Mouse (Mus musculus): ENCODE measurements around the gene Dppa1. TPM values are rescaled to one million over a fixed set of nuclear protein-coding genes. Genes with fewer than 3 reads are reported as not detected.
"Not testable (repeated sequence)": the region's sequence is repeated elsewhere in the genome, so short reads cannot be mapped to it uniquely, and the experiment has no call there.

Gene Dppa1
- not detected in 2 replicates for polyA plus RNA-seq (2015; fragmentation: Nextera tagmentation; extraction: Ambion mirVana)

- H3K27ac ChIP-seq (replicated peaks) = no peak within 1 kb of the TSS
- H3K4me1 ChIP-seq (replicated peaks) = no peaks in the 10 kb centered on the region
- no peaks in the 10 kb centered on the region for H3K36me3 ChIP-seq (replicated peaks)
- WGBS (ENCODE audit: insufficient replicate concordance) = 55% methylated on average over 2 of the region's 2 CpGs
- no peak within 1 kb of the TSS for H3K4me3 ChIP-seq (replicated peaks)
- H3K4me2 ChIP-seq = no peak within 1 kb of the TSS
- H3K27me3 ChIP-seq = no peaks in the 10 kb centered on the region
- no peaks in the 10 kb centered on the region for H3K9me3 ChIP-seq (replicated peaks)
- no peak within 1 kb of the TSS for H3K9ac ChIP-seq
- no peak for ATAC-seq (ENCODE audit: insufficient read depth)
Measured at GRCm38 (mm10) chr11:46629211-46629795, at the start of gene Dppa1. Gene Dppa1, minus strand, starts transcription at chr11:46629261.

- Histone ChIP-seq H3K9me3 (replicated peaks) (no peaks in the 10 kb centered on the region), H3K27me3 (no peaks in the 10 kb centered on the region), H3K4me1 (replicated peaks) (peaks cover 10% of the 10 kb centered on the region; the same call in 1 of the 2 replicates), H3K36me3 (replicated peaks) (no peaks in the 10 kb centered on the region), H3K9ac (no peak overlapping the region), H3K4me2 (no peak overlapping the region), H3K27ac (replicated peaks) (no peak overlapping the region), H3K4me3 (replicated peaks) (no peak overlapping the region)
- ATAC-seq (ENCODE audit: insufficient read depth) = no peak
- WGBS (ENCODE audit: insufficient replicate concordance) = 39% methylated on average over 2 of the region's 2 CpGs
Measured at GRCm38 (mm10) chr11:46667938-46668337, 38.9 kb upstream of the Dppa1 start.

GRCm38 (mm10) chr11:46667105-46667504 is 38.0 kb upstream of the Dppa1 start:
- no peak overlapping the region for H3K4me2 ChIP-seq
- WGBS (ENCODE audit: insufficient replicate concordance) = 73% methylated on average over 3 of the region's 3 CpGs
- H3K9ac ChIP-seq = no peak overlapping the region
- no peak overlapping the region for H3K27ac ChIP-seq (replicated peaks)
- no peaks in the 10 kb centered on the region for H3K9me3 ChIP-seq (replicated peaks)
- ATAC-seq (ENCODE audit: insufficient read depth) = no peak
- H3K4me1 ChIP-seq (replicated peaks) = peaks cover 10% of the 10 kb centered on the region; the same call in 1 of the 2 replicates
- H3K4me3 ChIP-seq (replicated peaks) = no peak overlapping the region
- no peaks in the 10 kb centered on the region for H3K27me3 ChIP-seq
- no peaks in the 10 kb centered on the region for H3K36me3 ChIP-seq (replicated peaks)

- Histone ChIP-seq H3K36me3 (replicated peaks) (no peaks in the 10 kb centered on the region), H3K4me3 (replicated peaks) (no peak overlapping the region), H3K27ac (replicated peaks) (no peak overlapping the region), H3K4me1 (replicated peaks) (peaks cover 10% of the 10 kb centered on the region; the same call in 1 of the 2 replicates), H3K9ac (no peak overlapping the region), H3K9me3 (replicated peaks) (no peaks in the 10 kb centered on the region), H3K27me3 (no peaks in the 10 kb centered on the region), H3K4me2 (no peak overlapping the region)
- peak; percentile 14; the same call in 1 of the 2 replicates for ATAC-seq (ENCODE audit: insufficient read depth)
- 49% methylated on average over 6 of the region's 6 CpGs for WGBS (ENCODE audit: insufficient replicate concordance)
Measured at GRCm38 (mm10) chr11:46665599-46666522, 36.8 kb upstream of the Dppa1 start.

- 37% methylated on average over 4 of the region's 4 CpGs for WGBS (ENCODE audit: insufficient replicate concordance)
- Histone ChIP-seq H3K9me3 (replicated peaks) (no peaks in the 10 kb centered on the region), H3K9ac (no peak overlapping the region), H3K4me2 (no peak overlapping the region), H3K4me3 (replicated peaks) (no peak overlapping the region), H3K4me1 (replicated peaks) (peaks cover 10% of the 10 kb centered on the region; the same call in 1 of the 2 replicates), H3K27me3 (no peaks in the 10 kb centered on the region), H3K27ac (replicated peaks) (no peak overlapping the region), H3K36me3 (replicated peaks) (no peaks in the 10 kb centered on the region)
- ATAC-seq (ENCODE audit: insufficient read depth) = peak; percentile 85
Measured at GRCm38 (mm10) chr11:46663215-46663614, 34.2 kb upstream of the Dppa1 start.

- H3K9ac ChIP-seq = no peak overlapping the region
- 54% methylated on average over 3 of the region's 3 CpGs for WGBS (ENCODE audit: insufficient replicate concordance)
- no peak overlapping the region for H3K27ac ChIP-seq (replicated peaks)
- H3K36me3 ChIP-seq (replicated peaks) = no peaks in the 10 kb centered on the region
- ATAC-seq (ENCODE audit: insufficient read depth) = no peak
- no peaks in the 10 kb centered on the region for H3K9me3 ChIP-seq (replicated peaks)
- H3K4me1 ChIP-seq (replicated peaks) = no peaks in the 10 kb centered on the region
- no peaks in the 10 kb centered on the region for H3K27me3 ChIP-seq
- no peak overlapping the region for H3K4me3 ChIP-seq (replicated peaks)
- no peak overlapping the region for H3K4me2 ChIP-seq
Measured at GRCm38 (mm10) chr11:46652476-46652875, 23.4 kb upstream of the Dppa1 start.

GRCm38 (mm10) chr11:46649655-46650054 is 20.6 kb upstream of the Dppa1 start:
- not testable (repeated sequence) for H3K4me2 ChIP-seq; H3K27ac ChIP-seq (replicated peaks); H3K27me3 ChIP-seq; H3K36me3 ChIP-seq (replicated peaks); H3K9ac ChIP-seq; H3K4me3 ChIP-seq (replicated peaks); H3K9me3 ChIP-seq (replicated peaks); H3K4me1 ChIP-seq (replicated peaks); ATAC-seq (ENCODE audit: insufficient read depth)
- WGBS (ENCODE audit: insufficient replicate concordance) = 42% methylated on average over 3 of the region's 3 CpGs

- Histone ChIP-seq H3K4me3 (replicated peaks) (no peak overlapping the region), H3K36me3 (replicated peaks) (no peaks in the 10 kb centered on the region), H3K27me3 (no peaks in the 10 kb centered on the region), H3K4me2 (no peak overlapping the region), H3K4me1 (replicated peaks) (no peaks in the 10 kb centered on the region), H3K27ac (replicated peaks) (no peak overlapping the region), H3K9ac (no peak overlapping the region), H3K9me3 (replicated peaks) (no peaks in the 10 kb centered on the region)
- no peak for ATAC-seq (ENCODE audit: insufficient read depth)
- WGBS (ENCODE audit: insufficient replicate concordance) = 36% methylated on average over 1 of the region's 1 CpGs
Measured at GRCm38 (mm10) chr11:46644824-46645223, 15.8 kb upstream of the Dppa1 start.

- Histone ChIP-seq H3K36me3 (replicated peaks) (no peaks in the 10 kb centered on the region), H3K4me3 (replicated peaks) (no peak overlapping the region), H3K4me1 (replicated peaks) (no peaks in the 10 kb centered on the region), H3K9ac (no peak overlapping the region), H3K9me3 (replicated peaks) (no peaks in the 10 kb centered on the region), H3K27ac (replicated peaks) (no peak overlapping the region), H3K4me2 (no peak overlapping the region), H3K27me3 (no peaks in the 10 kb centered on the region)
- WGBS (ENCODE audit: insufficient replicate concordance) = 49% methylated on average over 3 of the region's 3 CpGs
- ATAC-seq (ENCODE audit: insufficient read depth) = no peak
Measured at GRCm38 (mm10) chr11:46636568-46636967, 7.5 kb upstream of the Dppa1 start.

- not testable (repeated sequence) for H3K36me3 ChIP-seq (replicated peaks); H3K27me3 ChIP-seq; H3K9ac ChIP-seq; H3K4me3 ChIP-seq (replicated peaks); H3K27ac ChIP-seq (replicated peaks); H3K4me1 ChIP-seq (replicated peaks); H3K9me3 ChIP-seq (replicated peaks); ATAC-seq (ENCODE audit: insufficient read depth); H3K4me2 ChIP-seq
- WGBS (ENCODE audit: insufficient replicate concordance) = 64% methylated on average over 4 of the region's 4 CpGs
Measured at GRCm38 (mm10) chr11:46635516-46635915, 6.5 kb upstream of the Dppa1 start.

- Histone ChIP-seq H3K9me3 (replicated peaks) (no peaks in the 10 kb centered on the region), H3K4me2 (no peak overlapping the region), H3K4me1 (replicated peaks) (no peaks in the 10 kb centered on the region), H3K4me3 (replicated peaks) (no peak overlapping the region), H3K36me3 (replicated peaks) (no peaks in the 10 kb centered on the region), H3K9ac (no peak overlapping the region), H3K27ac (replicated peaks) (no peak overlapping the region), H3K27me3 (no peaks in the 10 kb centered on the region)
- no peak for ATAC-seq (ENCODE audit: insufficient read depth)
- 20% methylated on average over 3 of the region's 3 CpGs for WGBS (ENCODE audit: insufficient replicate concordance)
Measured at GRCm38 (mm10) chr11:46631635-46632034, 2.6 kb upstream of the Dppa1 start.

All from liver, embryonic 15.5 days (tissue).